In genomic region chr7:45238723-45239496, GRCm38 (mm10) we compare ENCODE assay signal across 9 mouse cellular contexts. TPM values are rescaled to one million over a fixed set of nuclear protein-coding genes. Genes with fewer than 3 reads are reported as not detected.
DNase-seq lines count a peak whose midpoint lies in the region; ATAC-seq and TF ChIP-seq lines count a peak whose summit lies in the region.
"Had no signal": no experiment of that assay in that cellular context is flagged by ENCODE, and none has a peak within 500 bp of the region (broad histone marks: within the 10 kb centered on the region; RNA-seq: fewer than 3 reads in every experiment).

Gene Cd37 (minus strand): TSS chr7:45239115.

- H3K4me3 ChIP-seq in G1E (ENCODE audit: low read depth, low read length), result peak within 1 kb of the TSS; percentile 73

- TF ChIP-seq CTCF in G1E (IDR thresholded peaks at IDR 0.05; ENCODE audit: low read depth, low read length), result no peak

- no peaks in the 10 kb centered on the region for H3K9me3 ChIP-seq in G1E (replicated peaks)
- H3K9me3 ChIP-seq: midbrain, embryonic 12.5 days had no signal

- H3K36me3 ChIP-seq in G1E (replicated peaks), result peaks cover 35% of the 10 kb centered on the region
- H3K36me3 ChIP-seq: midbrain, embryonic 12.5 days had no signal

- ATAC-seq in G1E (ENCODE audit: extremely low read depth, insufficient number of reproducible peaks, low FRiP score, poor library complexity, severe bottlenecking), result peak; percentile 88
- peak; percentile 68 to 77 for ATAC-seq in hematopoietic stem cell, adult 5-6 weeks (replicated peaks in 1 of 2; ENCODE audit: insufficient read depth in 1 of 2, low FRiP score in 2 of 2, low TSS enrichment in 1 of 2, low read depth in 1 of 2, poor library complexity in 2 of 2, severe bottlenecking in 2 of 2)

- peak; percentile 96 for DNase-seq in A20 (ENCODE audit: low read depth, low spot score)
- DNase-seq in G1E (ENCODE audit: low spot score), result peak; percentile 89
- DNase-seq in monocyte, adult 2 months (ENCODE audit: low read depth in 1 of 2, low spot score in 2 of 2), result peak; percentile 55 to 81
- DNase-seq in embryo, embryonic 10.5 days (ENCODE audit: low spot score), result no peak
- DNase-seq in ovary, postnatal 14 days (ENCODE audit: low spot score), result no peak
- DNase-seq in layer of hippocampus, adult 9-10 months (ENCODE audit: low spot score), result no peak
- no peak for DNase-seq in right cerebral cortex, adult 18-20 months

- peaks cover 9% of the 10 kb centered on the region for H3K27me3 ChIP-seq in G1E (ENCODE audit: insufficient read depth, low read length)

- H3K4me1 ChIP-seq in G1E (ENCODE audit: insufficient read depth, low read depth, low read length), result peaks cover 53% of the 10 kb centered on the region

RNA-seq across cellular contexts. Expression of gene Cd37, which starts in this region (rescaled TPM):
- total RNA-seq in G1E (2014; fragmentation: Nextera tagmentation), result 167 and 172 TPM in 2 replicates
- 47.3 and 48.7 TPM in 2 replicates for total RNA-seq in G1E (2017)
- 51.2 and 75.3 TPM in 2 replicates for polyA plus RNA-seq in G1E (2012)
- total RNA-seq in hematopoietic stem cell, adult 5-6 weeks (2017), result 76.4 and 103 TPM in 2 replicates

Comparison
In these comparisons a context has a peak if more than half of its experiments do, and no peak if none do; other contexts are left out.
1. DNase-seq: peak in A20 (single experiment), G1E (single experiment) and monocyte, adult 2 months (2 of 2); none in embryo, embryonic 10.5 days (single experiment), ovary, postnatal 14 days (single experiment), layer of hippocampus, adult 9-10 months (single experiment) and right cerebral cortex, adult 18-20 months (single experiment).